Mouse (Mus musculus) hindbrain, embryonic 15.5 days (tissue): ENCODE results near the gene Ppp1r18. TPM values are rescaled to one million over a fixed set of nuclear protein-coding genes. Genes with fewer than 3 reads are reported as not detected.
A peak's percentile ranks its signal among the peaks of the same experiment; 100 is the strongest.

Source experiments
- ATAC-seq: fragments of 200-750 bp; cut with Nextera tagmentation; 2 replicates; pipeline ENCODE4 v1.8.0; 2017; ENCODE audit warnings: low read depth, moderate number of reproducible peaks, moderate TSS enrichment; ENCODE audit not compliant: low FRiP score
- H3K27ac ChIP-seq: fragments of 300-500 bp; sonication (generic); replicated peaks from 2 replicates; pipeline ENCODE4 v1.5.1; 2015; ENCODE audit warnings: mild to moderate bottlenecking, inconsistent platforms
- H3K27me3 ChIP-seq: fragments of 300-500 bp; sonication (generic); 2 replicates; pipeline ENCODE4 v1.6.1; 2015; ENCODE audit warnings: control low read depth, inconsistent platforms
- H3K36me3 ChIP-seq: fragments of 300-500 bp; sonication (generic); 2 replicates; pipeline ENCODE4 v1.6.1; 2015; ENCODE audit warnings: control low read depth, inconsistent platforms
- H3K4me1 ChIP-seq: fragments of 300-500 bp; sonication (generic); replicated peaks from 2 replicates; pipeline ENCODE4 v1.6.1; 2015; ENCODE audit warnings: control low read depth, inconsistent platforms
- H3K4me2 ChIP-seq: fragments of 300-500 bp; sonication (generic); 2 replicates; pipeline ENCODE4 v1.6.1; 2015; ENCODE audit warnings: moderate library complexity, mild to moderate bottlenecking, inconsistent platforms
- H3K4me3 ChIP-seq: fragments of 300-500 bp; sonication (generic); 2 replicates; pipeline ENCODE4 v1.5.1; 2015; ENCODE audit warnings: mild to moderate bottlenecking, inconsistent platforms
- H3K9ac ChIP-seq: fragments of 300-500 bp; sonication (generic); 2 replicates; pipeline ENCODE4 v1.6.1; 2015; ENCODE audit warnings: inconsistent platforms
- H3K9me3 ChIP-seq: fragments of 300-500 bp; sonication (generic); 2 replicates; pipeline ENCODE4 v1.6.1; 2016; ENCODE audit warnings: control low read depth, inconsistent platforms
- WGBS: fragments of 180-500 bp; shearing (Covaris S2); methylation state at CpG from one replicate; pipeline ENCODE4 v1.1.7; 2015; 5-methylcytosine and 5-hydroxymethylcytosine counted together
- polyA plus RNA-seq: library from polyadenylated mRNA; unstranded; fragments of >200 nt; fragmentation: Nextera tagmentation; extraction: Ambion mirVana; gene quantifications from 2 replicates; pipeline ENCODE4 v1.2.1, GENCODE M21; 2015

The Ppp1r18 gene
- polyA plus RNA-seq, result 21.1 and 24.7 TPM in 2 replicates

DNA sequence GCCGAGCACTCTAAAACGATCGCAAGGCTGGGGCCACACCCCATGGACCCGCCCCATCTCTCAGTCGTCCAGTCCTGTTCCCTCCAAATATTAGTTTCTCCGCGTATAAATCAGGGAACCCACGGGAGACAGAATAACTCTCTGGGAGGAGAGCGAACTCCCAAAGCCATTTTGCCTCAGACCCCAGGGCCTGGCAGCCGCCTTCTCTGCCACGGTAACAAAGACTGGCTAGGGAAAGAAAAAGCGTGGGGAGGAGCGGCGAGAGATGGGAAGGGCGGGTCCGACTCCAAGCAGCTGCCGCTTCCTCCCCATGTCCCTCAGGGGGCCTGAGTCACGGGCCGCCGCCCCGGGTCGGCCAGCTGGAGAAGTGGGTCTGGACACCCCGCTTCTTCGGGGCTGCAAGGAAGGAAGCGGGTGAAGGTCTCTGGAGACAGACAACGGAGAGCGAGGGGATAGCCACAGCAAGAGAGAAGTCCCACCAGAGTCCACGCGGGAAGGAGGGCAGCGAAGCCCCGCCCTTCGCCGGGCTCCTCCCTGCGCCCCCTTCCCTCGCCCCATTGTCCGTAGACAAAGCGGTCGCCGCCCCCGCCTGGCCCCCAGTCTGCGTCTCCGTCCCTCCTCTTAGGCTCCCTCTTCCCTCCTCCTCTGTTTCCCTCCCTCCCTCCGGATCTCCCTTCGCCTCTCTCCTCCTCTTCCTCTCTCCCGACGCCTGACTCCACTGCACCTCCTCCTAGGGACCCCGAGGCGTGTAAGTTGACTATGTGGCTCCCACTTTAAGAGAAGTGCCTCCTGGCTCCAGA, at the start of gene Ppp1r18:
Gene Ppp1r18 (plus strand): TSS at position 113 of the 800 bp plus-strand sequence.
- Histone ChIP-seq H3K36me3 (no peaks in the 10 kb centered on the region), H3K27me3 (no peaks in the 10 kb centered on the region), H3K4me1 (peaks cover 55% of the 10 kb centered on the region), H3K9ac (peak within 1 kb of the TSS; percentile 82), H3K4me2 (peak within 1 kb of the TSS; percentile 90), H3K27ac (peak within 1 kb of the TSS; percentile 98), H3K9me3 (no peaks in the 10 kb centered on the region), H3K4me3 (peak within 1 kb of the TSS; percentile 67)
- WGBS, result under 1% methylated on average over 36 of the region's 48 CpGs
- peak; percentile 62 for ATAC-seq

DNA sequence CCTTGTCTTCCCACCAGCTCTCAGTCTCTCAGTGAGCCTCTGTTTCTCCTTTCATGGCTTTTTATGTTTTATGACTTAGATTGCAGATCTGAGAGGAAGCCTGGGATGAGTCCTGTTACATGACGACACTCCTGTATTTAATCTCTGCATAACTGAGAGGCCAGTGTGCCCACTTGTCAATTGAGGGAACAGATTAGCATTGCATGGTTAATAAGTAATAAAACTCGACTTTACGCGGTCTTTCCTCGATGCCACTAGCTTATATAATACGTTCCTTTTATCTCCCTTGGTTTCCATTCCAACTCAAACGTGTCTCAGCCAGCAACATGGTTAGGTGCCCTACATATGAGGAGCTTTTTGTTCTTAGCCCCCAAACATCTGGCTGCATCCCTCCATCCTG, 49.6 kb upstream of the Ppp1r18 start:
- Histone ChIP-seq H3K4me3 (no peak overlapping the region), H3K9ac (no peak overlapping the region), H3K9me3 (no peaks in the 10 kb centered on the region), H3K27me3 (peaks cover 13% of the 10 kb centered on the region), H3K4me2 (no peak overlapping the region), H3K4me1 (peaks cover 6% of the 10 kb centered on the region; the same call in 1 of the 2 replicates), H3K36me3 (no peaks in the 10 kb centered on the region), H3K27ac (no peak overlapping the region)
- WGBS, result 59% methylated on average over 7 of the region's 7 CpGs
- no peak for ATAC-seq

DNA sequence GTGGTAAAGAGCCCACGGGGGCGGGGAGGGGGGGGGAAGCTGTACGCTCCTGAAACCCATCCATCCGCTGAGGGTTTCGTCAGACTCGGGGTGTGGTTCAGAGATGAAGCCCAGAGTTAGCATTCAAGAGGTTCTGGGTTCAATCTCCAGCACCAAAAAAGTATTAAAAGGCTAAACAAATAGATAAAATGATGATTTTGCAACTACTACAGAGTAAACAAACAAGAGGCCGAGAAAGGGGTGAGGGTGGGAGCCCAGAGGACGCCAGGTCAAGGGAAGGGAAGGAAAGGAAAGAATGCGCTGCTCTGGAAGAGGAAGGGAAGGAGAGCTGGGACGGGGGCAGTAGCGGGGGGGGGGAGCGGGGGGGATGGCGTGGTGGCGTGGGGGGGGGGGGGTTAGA, 48.7 kb upstream of the Ppp1r18 start:
- peaks cover 13% of the 10 kb centered on the region for H3K27me3 ChIP-seq
- H3K4me3 ChIP-seq, result no peak overlapping the region
- peaks cover 15% of the 10 kb centered on the region for H3K4me1 ChIP-seq
- H3K27ac ChIP-seq, result no peak overlapping the region
- H3K36me3 ChIP-seq, result no peaks in the 10 kb centered on the region
- 42% methylated on average over 12 of the region's 14 CpGs for WGBS
- no peak for ATAC-seq
- no peaks in the 10 kb centered on the region for H3K9me3 ChIP-seq
- no peak overlapping the region for H3K9ac ChIP-seq
- no peak overlapping the region for H3K4me2 ChIP-seq

DNA sequence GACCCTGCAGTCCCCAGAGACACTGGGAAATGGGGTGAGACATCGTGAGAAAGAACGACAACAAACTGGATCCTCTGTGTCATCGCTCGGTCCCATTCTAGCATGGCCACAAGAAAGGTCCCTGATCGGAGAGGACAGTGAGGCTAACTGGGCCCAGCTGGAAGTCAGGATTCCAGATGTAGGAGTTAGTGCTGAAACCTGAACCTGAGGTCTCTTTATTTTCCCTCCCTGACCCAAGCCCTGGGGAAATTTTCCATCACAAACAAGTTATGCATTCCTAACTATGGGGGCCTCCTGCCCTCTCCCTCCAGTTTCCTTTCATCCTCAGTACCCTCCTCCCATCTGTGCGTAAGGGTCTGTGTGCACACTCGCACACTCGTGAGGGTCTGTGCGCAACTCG, 48.2 kb upstream of the Ppp1r18 start:
- H3K4me1 ChIP-seq, result peaks cover 20% of the 10 kb centered on the region
- no peaks in the 10 kb centered on the region for H3K36me3 ChIP-seq
- H3K4me2 ChIP-seq, result no peak overlapping the region
- H3K27ac ChIP-seq, result no peak overlapping the region
- WGBS, result 58% methylated on average over 10 of the region's 10 CpGs
- no peaks in the 10 kb centered on the region for H3K9me3 ChIP-seq
- peaks cover 13% of the 10 kb centered on the region for H3K27me3 ChIP-seq
- no peak for ATAC-seq
- H3K9ac ChIP-seq, result no peak overlapping the region
- no peak overlapping the region for H3K4me3 ChIP-seq

DNA sequence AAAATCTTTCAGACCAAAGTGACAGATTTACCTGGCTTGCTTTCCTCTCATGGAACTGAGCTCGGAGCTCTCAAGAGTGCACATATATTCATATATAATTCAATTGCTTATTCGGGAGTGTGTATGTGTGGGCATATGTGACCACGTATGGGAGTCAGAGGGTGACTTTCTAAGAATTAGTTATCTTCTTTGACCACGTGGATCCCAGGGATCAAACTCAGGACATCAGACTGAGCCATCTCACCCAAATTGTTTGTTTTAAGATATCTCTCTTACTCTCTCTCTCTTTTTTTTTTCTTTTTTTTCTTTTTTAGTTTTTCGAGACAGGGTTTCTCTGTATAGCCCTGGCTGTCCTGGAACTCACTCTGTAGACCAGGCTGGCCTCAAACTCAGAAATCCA, 45.3 kb upstream of the Ppp1r18 start:
- WGBS, result 85% methylated on average over 5 of the region's 5 CpGs
- no peak for ATAC-seq
- Histone ChIP-seq H3K27ac (no peak overlapping the region), H3K4me3 (no peak overlapping the region), H3K27me3 (peaks cover 13% of the 10 kb centered on the region), H3K9me3 (no peaks in the 10 kb centered on the region), H3K36me3 (0 out of 2 replicates have a peak, but pooled peaks cover 1% of the 10 kb centered on the region), H3K4me1 (peaks cover 33% of the 10 kb centered on the region), H3K4me2 (no peak overlapping the region), H3K9ac (no peak overlapping the region)

DNA sequence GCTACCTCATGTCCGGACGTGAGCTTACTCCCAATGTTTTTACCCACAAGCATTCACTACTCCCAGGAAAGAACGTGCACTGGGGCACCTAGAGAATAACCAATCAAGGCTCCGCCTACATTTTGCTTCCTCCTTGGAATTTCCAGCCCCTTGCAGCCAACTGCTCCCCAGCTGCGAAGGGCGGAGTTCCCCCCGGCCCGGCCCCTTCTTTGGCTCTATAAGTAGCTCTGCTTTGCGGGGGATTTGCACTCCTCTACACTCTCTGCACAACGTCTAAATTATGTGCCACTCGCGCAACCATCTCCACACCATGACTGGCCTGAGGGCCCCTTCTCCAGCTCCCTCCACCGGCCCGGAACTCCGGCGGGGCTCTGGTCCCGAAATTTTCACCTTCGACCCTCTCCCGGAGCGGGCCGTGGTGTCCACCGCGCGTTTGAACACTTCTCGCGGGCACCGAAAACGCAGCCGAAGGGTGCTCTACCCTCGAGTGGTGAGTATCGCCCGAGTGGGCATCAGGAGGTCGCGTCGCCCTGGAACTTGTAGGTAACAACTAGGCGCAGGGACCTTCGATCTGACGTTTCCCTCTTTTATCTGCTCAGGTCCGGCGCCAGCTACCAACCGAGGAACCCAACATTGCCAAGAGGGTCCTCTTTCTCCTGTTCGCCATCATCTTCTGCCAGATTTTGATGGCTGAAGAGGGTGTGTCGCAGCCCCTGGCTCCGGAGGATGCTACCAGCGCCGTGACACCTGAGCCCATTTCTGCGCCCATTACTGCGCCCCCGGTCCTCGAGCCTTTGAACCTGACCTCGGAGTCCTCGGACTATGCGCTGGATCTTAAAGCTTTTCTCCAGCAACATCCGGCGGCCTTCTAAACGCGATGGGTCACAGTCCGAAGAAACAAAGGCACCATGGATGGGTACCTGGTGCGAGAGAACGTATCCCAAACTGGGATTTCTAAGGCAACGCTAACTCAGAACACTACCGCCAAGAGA, 43.7 kb upstream of the Ppp1r18 start, which contains the start of gene Ier3:
Gene Ier3 (plus strand): TSS at position 246 of the 992 bp plus-strand sequence.
- WGBS, result under 1% methylated on average over 62 of the region's 62 CpGs
- peak; percentile 35; the same call in 1 of the 2 replicates for ATAC-seq

DNA sequence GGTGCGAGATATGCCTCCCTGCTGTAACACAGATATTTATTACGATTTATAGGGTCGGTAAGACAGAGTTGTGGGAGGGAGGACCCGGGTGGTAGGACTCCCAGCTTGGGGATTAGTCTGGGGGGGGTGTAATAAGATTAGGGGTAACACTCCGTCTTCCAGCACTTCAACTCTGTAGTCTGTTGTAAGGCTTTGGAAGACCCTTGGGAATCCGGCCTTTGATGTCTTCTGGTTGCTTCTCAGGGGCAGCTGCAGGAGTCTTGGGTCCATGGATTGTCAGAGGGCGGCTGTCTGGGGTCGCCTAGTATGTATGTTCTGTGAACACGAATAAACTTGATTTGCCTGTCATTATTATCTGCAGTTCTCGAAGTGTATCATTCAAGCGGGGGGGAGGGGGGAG, 42.8 kb upstream of the Ppp1r18 start:
- 3% methylated on average over 11 of the region's 11 CpGs for whole genome bisulfite sequencing
- ATAC-seq, result peak; percentile 37; the same call in 1 of the 2 replicates
- Histone ChIP-seq H3K4me2 (peak overlapping the region; percentile 95), H3K9ac (peak overlapping the region; percentile 67), H3K9me3 (no peaks in the 10 kb centered on the region), H3K36me3 (peaks cover 22% of the 10 kb centered on the region), H3K27me3 (peaks cover 13% of the 10 kb centered on the region), H3K4me3 (peak overlapping the region; percentile 81), H3K4me1 (peaks cover 33% of the 10 kb centered on the region), H3K27ac (peak overlapping the region; percentile 88)

More for the DNA sequence above, 43.7 kb upstream of the Ppp1r18 start, which contains the start of gene Ier3:
- H3K4me3 ChIP-seq, result peak within 1 kb of the TSS; percentile 81
- H3K36me3 ChIP-seq, result peaks cover 15% of the 10 kb centered on the region; the same call in 1 of the 2 replicates
- peaks cover 13% of the 10 kb centered on the region for H3K27me3 ChIP-seq
- peak within 1 kb of the TSS; percentile 95 for H3K4me2 ChIP-seq
- H3K9me3 ChIP-seq, result no peaks in the 10 kb centered on the region
- peaks cover 33% of the 10 kb centered on the region for H3K4me1 ChIP-seq
- peak within 1 kb of the TSS; percentile 88 for H3K27ac ChIP-seq
- H3K9ac ChIP-seq, result peak within 1 kb of the TSS; percentile 67

DNA sequence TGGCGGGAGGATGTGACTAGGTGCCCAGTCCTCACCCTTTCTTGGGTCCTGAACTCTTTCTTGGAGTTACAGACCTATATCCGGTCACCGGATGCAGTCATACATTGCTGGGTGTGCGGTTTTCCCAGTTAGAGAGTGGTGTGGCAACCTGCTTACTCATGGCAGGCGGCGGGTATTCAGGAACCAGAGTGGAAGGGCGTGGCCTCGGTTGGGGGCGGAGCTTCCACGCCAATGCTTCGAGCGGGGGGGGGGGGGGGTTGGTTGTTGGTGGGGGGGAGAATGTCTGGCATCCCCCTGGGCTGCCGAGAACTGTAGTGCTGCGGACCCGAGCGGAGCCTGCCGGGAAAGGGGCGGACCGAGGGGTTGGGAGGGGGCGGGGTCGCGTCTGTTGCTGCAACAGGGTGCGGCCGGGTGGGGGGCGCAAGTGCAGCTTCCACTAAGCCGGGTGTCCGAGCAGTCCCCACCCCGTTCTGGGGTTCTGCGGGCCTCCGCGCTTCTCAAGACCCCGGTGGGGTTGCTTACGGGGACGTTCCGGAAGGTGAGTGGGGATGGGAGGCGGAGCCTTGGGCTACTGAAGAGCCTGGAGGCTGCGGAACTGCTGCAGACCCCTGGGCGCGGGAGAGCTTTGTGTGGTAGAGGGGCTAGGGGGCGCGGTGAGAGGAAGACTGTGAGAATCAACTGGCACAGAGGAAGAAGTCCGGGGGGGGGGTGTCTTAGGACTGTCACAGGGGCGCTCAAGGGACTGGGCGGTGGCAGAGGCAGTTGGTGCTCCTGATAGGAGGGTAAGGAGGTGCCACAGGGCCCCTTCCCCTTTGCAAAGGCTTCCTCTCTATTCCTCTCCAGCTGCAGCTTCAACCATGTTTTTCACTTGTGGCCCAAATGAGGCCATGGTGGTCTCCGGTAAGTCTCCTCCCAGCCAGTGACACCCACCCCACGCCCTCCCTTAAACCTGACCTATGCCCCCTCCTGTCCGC, 42.1 kb upstream of the Ppp1r18 start, which contains the start of gene Flot1:
Gene Flot1 (plus strand): TSS at position 267 of the 974 bp plus-strand sequence.
- WGBS, result under 1% methylated on average over 39 of the region's 47 CpGs
- peak within 1 kb of the TSS; percentile 95 for H3K4me2 ChIP-seq
- peak within 1 kb of the TSS; percentile 81 for H3K4me3 ChIP-seq
- peak; percentile 93 for ATAC-seq
- peaks cover 33% of the 10 kb centered on the region for H3K4me1 ChIP-seq
- no peaks in the 10 kb centered on the region for H3K9me3 ChIP-seq
- peaks cover 13% of the 10 kb centered on the region for H3K27me3 ChIP-seq
- H3K36me3 ChIP-seq, result peaks cover 28% of the 10 kb centered on the region
- H3K27ac ChIP-seq, result peak within 1 kb of the TSS; percentile 88
- H3K9ac ChIP-seq, result peak within 1 kb of the TSS; percentile 67

DNA sequence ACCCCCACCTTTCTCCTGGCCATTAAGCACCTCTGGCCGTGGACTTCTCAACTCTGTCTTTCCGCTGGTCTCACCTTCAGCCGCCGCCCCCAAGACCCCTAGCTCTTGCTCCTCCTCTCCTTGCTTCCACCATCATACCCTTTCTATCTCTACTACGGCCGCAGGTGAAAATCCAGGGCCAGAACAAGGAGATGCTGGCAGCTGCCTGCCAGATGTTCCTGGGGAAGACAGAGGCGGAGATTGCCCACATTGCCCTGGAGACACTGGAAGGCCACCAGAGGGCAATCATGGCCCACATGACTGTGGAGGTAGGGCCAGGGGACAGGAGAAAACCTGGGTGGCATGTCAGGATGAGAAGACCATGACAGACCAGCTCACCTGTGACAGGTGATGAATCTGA, 41.0 kb upstream of the Ppp1r18 start:
- no peaks in the 10 kb centered on the region for H3K9me3 ChIP-seq
- no peak overlapping the region for H3K9ac ChIP-seq

DNA sequence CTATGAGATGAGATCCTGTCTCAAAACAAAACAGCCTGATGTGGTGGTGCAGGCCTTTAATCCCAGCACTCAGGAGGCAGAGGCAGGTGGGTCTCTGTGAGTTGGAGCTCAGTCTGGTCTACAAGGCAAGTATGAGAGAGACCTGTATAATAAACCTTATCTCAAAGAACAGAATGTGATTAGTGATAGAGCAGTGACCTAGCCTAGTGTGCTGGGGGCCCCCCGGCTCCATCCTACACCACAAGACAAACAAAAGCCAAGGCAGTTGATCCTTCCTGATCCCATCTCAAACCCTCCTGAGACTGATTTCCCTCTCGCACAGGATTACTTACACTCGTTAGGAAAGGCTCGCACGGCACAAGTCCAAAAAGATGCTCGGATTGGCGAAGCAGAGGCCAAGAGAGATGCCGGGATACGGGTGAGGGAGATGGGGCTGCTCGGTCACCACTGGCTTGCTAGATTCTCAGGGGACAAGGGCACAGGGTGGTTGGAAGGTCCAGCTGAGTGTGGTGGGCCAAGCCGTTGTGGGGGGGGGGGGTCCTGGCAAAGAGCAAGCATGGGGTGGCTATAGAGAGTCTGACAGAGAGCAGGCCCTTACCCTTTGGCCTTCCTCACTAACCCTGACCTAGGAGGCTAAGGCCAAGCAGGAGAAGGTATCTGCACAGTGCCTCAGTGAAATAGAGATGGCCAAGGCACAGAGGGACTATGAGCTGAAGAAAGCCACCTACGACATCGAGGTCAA, 40.1 kb upstream of the Ppp1r18 start:
- Histone ChIP-seq H3K27me3 (0 out of 2 replicates have a peak, but pooled peaks cover 5% of the 10 kb centered on the region), H3K4me1 (peaks cover 40% of the 10 kb centered on the region), H3K9ac (no peak overlapping the region), H3K4me3 (no peak overlapping the region), H3K4me2 (no peak overlapping the region), H3K27ac (no peak overlapping the region), H3K36me3 (peaks cover 33% of the 10 kb centered on the region), H3K9me3 (no peaks in the 10 kb centered on the region)
- ATAC-seq, result no peak
- 94% methylated on average over 13 of the region's 13 CpGs for WGBS

More for the DNA sequence above, 41.0 kb upstream of the Ppp1r18 start:
- H3K4me1 ChIP-seq, result peaks cover 33% of the 10 kb centered on the region
- no peak for ATAC-seq
- H3K4me2 ChIP-seq, result peak overlapping the region; percentile 95
- H3K36me3 ChIP-seq, result peaks cover 33% of the 10 kb centered on the region
- H3K27ac ChIP-seq, result no peak overlapping the region
- peaks cover 11% of the 10 kb centered on the region for H3K27me3 ChIP-seq
- 72% methylated on average over 7 of the region's 7 CpGs for WGBS
- peak overlapping the region; percentile 81 for H3K4me3 ChIP-seq
